10 mouse cellular contexts compared by ENCODE assay signal in the genomic region with DNA sequence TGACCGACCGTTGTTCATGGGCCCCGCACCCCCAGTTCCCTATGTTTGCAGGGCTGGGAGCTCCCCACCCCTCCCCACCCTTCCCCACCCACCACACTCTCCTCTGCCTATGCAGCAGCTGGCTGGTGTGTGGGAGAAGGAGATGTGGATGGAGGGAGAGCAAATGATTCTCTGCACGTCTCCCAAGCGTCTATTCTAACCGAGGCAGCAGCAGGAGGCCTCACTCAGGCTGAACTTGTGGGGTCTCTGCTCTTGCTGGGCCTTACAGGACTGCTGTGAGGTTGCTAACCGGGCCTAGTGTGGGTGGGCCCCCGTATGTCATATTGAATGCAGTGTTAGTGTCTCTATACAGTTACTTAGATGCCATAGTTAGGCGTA. TPM values are rescaled to one million over a fixed set of nuclear protein-coding genes. Genes with fewer than 3 reads are reported as not detected.
DNase-seq lines count a peak whose midpoint lies in the region; ATAC-seq and TF ChIP-seq lines count a peak whose summit lies in the region.
"Had no signal": no experiment of that assay in that cellular context is flagged by ENCODE, and none has a peak within 500 bp of the region (broad histone marks: within the 10 kb centered on the region; RNA-seq: fewer than 3 reads in every experiment).

No protein-coding gene starts in this region.

- no peak for TF ChIP-seq POLR2A in myocyte (IDR thresholded peaks at IDR 0.05; ENCODE audit: insufficient read length, low read depth)

- no peak for ATAC-seq in heart, embryonic 16.5 days (replicated peaks; ENCODE audit: extremely low read depth, insufficient read depth, low FRiP score)
- no peak for ATAC-seq in megakaryocyte, adult 5-6 weeks (ENCODE audit: poor library complexity, severe bottlenecking)
- ATAC-seq in hindbrain, embryonic 16.5 days: 0 out of 2 replicates have a peak, but pooled peaks have one; percentile 15

- H3K27ac ChIP-seq in heart, embryonic 16.5 days (ENCODE audit: low read length): peak overlapping the region; percentile 98
- H3K27ac ChIP-seq in hindbrain, embryonic 16.5 days (ENCODE audit: low read depth, low read length): no peak overlapping the region

- peak overlapping the region; percentile 48 for H3K9ac ChIP-seq in heart, embryonic 16.5 days (ENCODE audit: low read length)
- H3K9ac ChIP-seq in hindbrain, embryonic 16.5 days (ENCODE audit: low read depth, low read length): peak overlapping the region; percentile 7; the same call in 1 of the 2 replicates

- 28% methylated on average over 9 of the region's 9 CpGs for WGBS in heart, embryonic 16.5 days
- 67% methylated on average over 9 of the region's 9 CpGs for WGBS in hindbrain, embryonic 16.5 days

- no peaks in the 10 kb centered on the region for H3K9me3 ChIP-seq in heart, embryonic 16.5 days (replicated peaks; ENCODE audit: control insufficient read depth, low read length)
- H3K9me3 ChIP-seq in megakaryocyte, embryonic 14.5 days: no peaks in the 10 kb centered on the region
- no peaks in the 10 kb centered on the region for H3K9me3 ChIP-seq in hindbrain, embryonic 16.5 days (ENCODE audit: control insufficient read depth, low read length)

- H3ac ChIP-seq in myocyte (ENCODE audit: control insufficient read depth, insufficient read length): peak overlapping the region; percentile 9

- H3K27me3 ChIP-seq in heart, embryonic 16.5 days (ENCODE audit: control insufficient read depth, insufficient read depth, low read length): no peaks in the 10 kb centered on the region
- no peaks in the 10 kb centered on the region for H3K27me3 ChIP-seq in megakaryocyte, embryonic 14.5 days (replicated peaks)
- no peaks in the 10 kb centered on the region for H3K27me3 ChIP-seq in hindbrain, embryonic 16.5 days (replicated peaks; ENCODE audit: control insufficient read depth, insufficient read depth, low read length)
- no peaks in the 10 kb centered on the region for H3K27me3 ChIP-seq in myocyte (ENCODE audit: control insufficient read depth, insufficient read depth, insufficient read length)

- no peaks in the 10 kb centered on the region for H3K36me3 ChIP-seq in heart, embryonic 16.5 days (ENCODE audit: control insufficient read depth, insufficient read depth)
- H3K36me3 ChIP-seq in megakaryocyte, embryonic 14.5 days (replicated peaks; ENCODE audit: low read length): peaks cover 7% of the 10 kb centered on the region
- H3K36me3 ChIP-seq in hindbrain, embryonic 16.5 days (ENCODE audit: control insufficient read depth, insufficient read depth, low read length): no peaks in the 10 kb centered on the region
- no peaks in the 10 kb centered on the region for H3K36me3 ChIP-seq in myocyte (ENCODE audit: control insufficient read depth, insufficient read depth)

- H3K4me1 ChIP-seq in heart, embryonic 16.5 days (ENCODE audit: control insufficient read depth, insufficient read depth, low read length): peaks cover 51% of the 10 kb centered on the region
- H3K4me1 ChIP-seq in megakaryocyte, embryonic 14.5 days: peaks cover 61% of the 10 kb centered on the region
- peaks cover 5% of the 10 kb centered on the region; the same call in 1 of the 2 replicates for H3K4me1 ChIP-seq in hindbrain, embryonic 16.5 days (ENCODE audit: control insufficient read depth, insufficient read depth, low read depth, low read length)

- H3K79me2 ChIP-seq in myocyte (ENCODE audit: control insufficient read depth, insufficient read depth): peaks cover 39% of the 10 kb centered on the region

- peak overlapping the region; percentile 74 for H3K4me2 ChIP-seq in heart, embryonic 16.5 days (ENCODE audit: low read depth, low read length)
- H3K4me2 ChIP-seq in hindbrain, embryonic 16.5 days (ENCODE audit: low read length): no peak overlapping the region
- peak overlapping the region; percentile 91 for H3K4me2 ChIP-seq in myocyte (ENCODE audit: low read depth)

- DNase-seq in heart, postnatal 4 days: no peak
- DNase-seq in layer of hippocampus, postnatal 10 days (ENCODE audit: low spot score in 2 of 2): no peak
- DNase-seq in thymus, postnatal 36 days: no peak

- peak overlapping the region; percentile 62 for H3K4me3 ChIP-seq in heart, embryonic 16.5 days (ENCODE audit: low read length)
- H3K4me3 ChIP-seq in megakaryocyte, embryonic 14.5 days (replicated peaks): peak overlapping the region; percentile 91
- no peak overlapping the region for H3K4me3 ChIP-seq in hindbrain, embryonic 16.5 days (ENCODE audit: low read length)
- H3K4me3 ChIP-seq in myocyte: peak overlapping the region; percentile 47

TF ChIP-seq in myocyte, 11 proteins besides CTCF, POLR2A, EP300 and RAD21:
- TF ChIP-seq MYOD1 (IDR thresholded peaks at IDR 0.05; ENCODE audit: control insufficient read depth in 1 of 3, insufficient read length in 2 of 3, low read depth in 2 of 3): peak in 1 of 3 experiments; percentile 30
- no peak for TF ChIP-seq E2F4 (IDR thresholded peaks at IDR 0.05; ENCODE audit: insufficient read depth)

RNA-seq across cellular contexts. Expression of a gene that starts 12.9 kb away (rescaled TPM):
- polyA plus RNA-seq in heart, embryonic 16.5 days (2015; fragmentation: Nextera tagmentation; extraction: Ambion mirVana): 1.2 and 1.3 TPM in 2 replicates
- not detected for total RNA-seq in heart, postnatal 4 days (2021)
- polyA plus RNA-seq in megakaryocyte, embryonic 14.5 days (2012; ENCODE audit: insufficient read depth, low replicate concordance): not detected in 2 replicates
- not detected in 2 replicates for total RNA-seq in megakaryocyte, adult 5-6 weeks (2015)
- total RNA-seq in megakaryocyte, adult 5-6 weeks (2017): 0.40 TPM in 1 of 2 replicates, not detected in the other
- polyA plus RNA-seq in hindbrain, embryonic 16.5 days (2015; fragmentation: Nextera tagmentation; extraction: Ambion mirVana): 1.6 and 1.7 TPM in 2 replicates
- polyA plus RNA-seq in myocyte (2012; fragmentation: generic; extraction: Trizol): 0.07 TPM
- total RNA-seq in layer of hippocampus, postnatal 10 days (2021): not detected
- total RNA-seq: adrenal gland, adult 18-20 months; layer of hippocampus, postnatal 14 days had no signal

RNA-seq across cellular contexts. Expression of a gene that starts 37.4 kb away (rescaled TPM):
- polyA plus RNA-seq in heart, embryonic 16.5 days (2015; fragmentation: Nextera tagmentation; extraction: Ambion mirVana): 104 and 122 TPM in 2 replicates
- total RNA-seq in heart, postnatal 4 days (2021): 100 to 1,000 TPM; 244 to 245 TPM
- polyA plus RNA-seq in megakaryocyte, embryonic 14.5 days (2012; ENCODE audit: insufficient read depth, low replicate concordance): 6.7 and 20.0 TPM in 2 replicates
- 14.0 and 21.5 TPM in 2 replicates for total RNA-seq in megakaryocyte, adult 5-6 weeks (2015)
- total RNA-seq in megakaryocyte, adult 5-6 weeks (2017): 69.7 and 84.8 TPM in 2 replicates
- 35.1 and 44.0 TPM in 2 replicates for polyA plus RNA-seq in hindbrain, embryonic 16.5 days (2015; fragmentation: Nextera tagmentation; extraction: Ambion mirVana)
- polyA plus RNA-seq in myocyte (2012; fragmentation: generic; extraction: Trizol): 169 TPM
- total RNA-seq in layer of hippocampus, postnatal 10 days (2021): 100 to 1,000 TPM; 150 to 167 TPM
